Mouse (Mus musculus) neutrophil, adult 5-6 weeks (primary cell): ENCODE data around the gene Hs2st1. TPM values are rescaled to one million over a fixed set of nuclear protein-coding genes. Genes with fewer than 3 reads are reported as not detected.

Experiments used
- ATAC-seq: fragments of 151-379, 151-347 bp; 2 replicates; pipeline ENCODE4 v1.8.0; 2017; ENCODE audit warnings: mild to moderate bottlenecking, moderate TSS enrichment; ENCODE audit not compliant: insufficient number of reproducible peaks, poor library complexity, low FRiP score, severe bottlenecking; ENCODE audit errors: extremely low read depth
- total RNA-seq: library from RNA; stranded (forward); fragments of 200-1000 nt; gene quantifications from 2 replicates; pipeline ENCODE4 v1.2.3, GENCODE M21; 2017

Hs2st1 gene
- total RNA-seq, 1 experiment from 2014 or later = 7.0 TPM

GRCm38 (mm10) chr3:144421404-144422180 is 148.4 kb downstream of the Hs2st1 start:
- no peak for ATAC-seq

GRCm38 (mm10) chr3:144413821-144414220 is 156.2 kb downstream of the Hs2st1 start:
- ATAC-seq = no peak

DNA sequence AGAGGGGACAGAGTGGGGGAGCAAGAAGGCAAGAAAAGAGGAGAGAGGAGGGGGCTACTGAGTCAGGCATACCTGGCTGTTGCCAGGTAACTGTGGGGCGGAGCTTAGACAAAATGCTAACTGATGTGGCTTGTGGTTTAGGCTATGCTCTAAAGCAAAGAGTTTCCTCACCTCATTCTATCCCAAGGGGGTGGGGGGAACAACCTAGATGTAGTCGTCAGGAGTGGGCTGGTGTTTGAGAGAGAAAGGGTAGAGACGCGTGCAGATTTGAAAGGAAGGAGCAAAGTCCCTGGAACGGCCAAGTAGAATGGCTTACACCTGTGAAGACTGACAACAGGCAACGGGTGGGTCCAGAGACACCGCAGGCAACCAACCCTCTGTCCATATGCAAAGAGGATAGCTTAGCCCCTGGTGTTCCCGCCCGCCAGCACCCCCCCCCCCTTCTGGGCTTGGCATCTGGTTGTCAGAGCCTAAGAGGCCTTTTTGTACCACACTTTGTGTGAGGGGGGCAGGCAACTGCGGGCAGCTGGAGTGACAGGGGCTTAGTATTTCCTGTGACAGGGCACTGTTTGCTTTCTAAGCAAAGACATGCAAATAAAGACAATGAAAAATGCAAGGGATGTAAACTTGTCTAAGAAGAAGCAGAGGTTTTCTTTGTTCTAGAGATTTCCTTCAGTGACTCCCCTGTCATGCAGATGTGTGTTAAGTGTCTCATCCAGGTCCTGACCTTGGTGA is 157.3 kb downstream of the Hs2st1 start:
- peak; percentile 3; the same call in 1 of the 2 replicates for ATAC-seq

DNA sequence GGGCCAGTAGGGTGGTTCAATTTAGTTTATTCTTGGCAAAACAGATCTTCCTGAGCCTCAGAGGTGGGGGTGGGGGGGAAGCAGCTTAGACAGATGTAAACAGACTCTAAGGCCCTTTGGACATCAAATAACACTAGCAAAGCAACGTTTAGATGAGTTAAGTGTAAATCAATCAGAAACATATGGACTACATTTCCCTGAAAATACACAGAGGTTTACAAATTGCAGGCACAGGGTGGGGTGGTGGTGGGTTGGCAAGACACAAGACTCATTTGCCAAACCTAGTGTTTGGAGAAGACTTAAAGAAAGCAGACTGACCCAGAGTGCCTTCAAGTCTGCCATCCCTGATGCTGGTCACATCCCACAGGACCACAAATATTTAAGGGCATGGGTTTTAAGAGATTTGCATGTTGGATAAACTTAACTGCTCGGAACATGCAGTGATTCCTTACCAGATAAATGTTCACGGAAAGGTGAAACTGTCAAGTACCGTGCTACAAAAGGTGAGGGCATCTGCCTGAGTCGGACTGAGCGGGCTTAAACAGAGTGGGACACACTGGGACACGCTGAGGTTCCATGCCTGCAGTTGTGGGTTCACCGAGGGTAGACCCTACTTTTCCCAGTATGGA is 158.2 kb downstream of the Hs2st1 start:
- no peak for ATAC-seq

DNA sequence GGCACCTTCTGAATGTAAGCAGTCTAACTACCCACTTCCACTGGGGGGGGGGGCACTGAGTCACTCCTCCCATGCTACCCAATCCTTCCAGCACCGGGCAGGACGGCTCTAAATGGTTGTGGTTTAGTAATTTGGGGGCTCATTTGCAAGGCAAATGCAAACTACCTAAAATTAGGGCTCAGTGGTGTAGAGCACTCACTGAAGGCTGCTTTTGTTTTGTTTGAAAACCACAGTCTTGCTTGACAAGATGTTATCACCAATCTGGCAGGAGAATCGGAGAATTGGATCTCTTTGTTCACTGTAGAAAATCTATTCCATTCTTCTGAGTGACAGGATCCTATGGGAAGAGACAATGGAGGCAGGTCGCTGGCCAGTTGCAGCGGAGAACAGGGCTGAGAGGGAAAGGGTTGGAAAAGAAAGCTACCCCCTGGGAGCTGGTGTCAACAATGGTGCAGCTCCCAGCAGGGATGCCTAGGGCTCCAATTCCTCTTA is 158.9 kb downstream of the Hs2st1 start:
- peak; percentile 30; the same call in 1 of the 2 replicates for ATAC-seq

DNA sequence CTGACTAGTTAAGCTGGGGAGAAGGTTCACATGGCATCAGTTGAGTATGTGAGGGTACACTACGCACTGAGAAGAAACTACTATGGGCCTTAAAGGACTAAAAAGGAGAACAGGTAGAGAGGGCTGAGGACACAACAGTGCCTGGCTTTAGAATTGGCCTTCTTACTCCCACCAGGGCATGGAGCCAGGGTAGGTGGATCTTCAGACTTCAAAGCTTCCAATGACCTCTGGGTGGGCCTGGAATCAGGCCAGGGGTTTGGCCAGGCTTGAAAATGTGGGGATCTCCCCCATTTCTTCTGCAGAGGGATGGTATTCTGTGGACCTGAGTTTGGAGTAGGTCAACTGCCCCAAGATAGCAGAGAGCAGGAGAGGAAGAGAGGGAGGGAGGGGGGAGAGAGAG is 161.0 kb downstream of the Hs2st1 start:
- ATAC-seq = no peak

- ATAC-seq = no peak
Measured at GRCm38 (mm10) chr3:144405331-144405730, 164.7 kb downstream of the Hs2st1 start.

DNA sequence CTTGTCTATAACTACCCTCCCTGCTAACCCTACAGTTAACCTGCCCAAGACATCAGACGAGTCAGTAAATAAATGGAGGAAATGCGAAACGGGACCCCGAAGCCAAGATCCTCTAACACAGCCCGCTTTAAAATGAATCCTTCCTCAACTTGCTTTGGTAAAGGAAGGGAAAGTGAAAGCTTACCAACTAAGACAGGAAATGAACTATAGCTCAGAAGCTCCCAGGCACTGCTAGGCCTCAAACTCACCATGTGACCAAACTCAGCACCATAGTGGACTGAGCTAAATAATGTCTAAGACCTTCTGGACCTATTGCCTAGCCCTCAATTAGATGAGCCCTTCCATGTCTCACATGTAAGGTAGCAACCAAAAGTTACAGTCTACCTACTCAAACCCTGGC is 168.7 kb downstream of the Hs2st1 start:
- ATAC-seq = 0 out of 2 replicates have a peak, but pooled peaks have one; percentile 15

DNA sequence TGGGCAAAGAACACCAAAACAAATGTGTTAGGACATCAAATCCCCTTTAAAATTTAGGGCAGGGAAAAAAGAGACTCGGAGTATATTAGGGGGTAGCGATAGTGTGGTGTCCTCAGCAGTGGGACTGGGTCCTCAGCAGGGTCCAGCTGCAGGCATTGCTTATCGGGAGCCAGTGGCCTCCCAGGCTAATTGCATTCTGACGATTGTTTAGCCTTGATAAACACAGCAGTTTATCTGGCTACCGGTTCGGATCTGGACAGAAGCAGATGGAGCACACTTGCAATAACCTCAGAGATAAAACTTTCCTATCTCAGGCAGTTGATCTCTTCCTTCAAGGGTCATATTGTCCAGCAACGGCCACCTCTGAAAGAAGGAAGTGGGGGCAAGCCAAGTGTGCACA is 169.1 kb downstream of the Hs2st1 start:
- ATAC-seq = no peak

DNA sequence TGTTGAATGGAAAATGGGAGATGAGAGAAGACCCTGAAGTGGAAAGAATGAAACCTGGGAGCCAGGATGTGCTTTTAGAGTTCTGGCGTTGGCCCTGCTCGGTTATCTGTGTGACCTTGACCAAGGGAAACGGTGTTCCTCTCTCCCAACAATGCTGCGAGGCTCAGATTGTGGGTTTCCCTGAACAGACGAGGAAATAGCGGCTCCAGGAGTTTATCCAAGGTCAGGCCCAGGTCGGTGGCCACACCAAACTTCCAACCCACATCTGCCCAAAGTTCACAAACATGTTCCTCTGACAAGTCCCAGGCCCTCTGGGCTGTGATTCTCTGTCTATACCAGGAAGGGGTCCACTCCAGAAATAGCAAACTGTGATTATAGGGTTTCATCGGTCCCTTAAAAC is 169.6 kb downstream of the Hs2st1 start:
- no peak for ATAC-seq

DNA sequence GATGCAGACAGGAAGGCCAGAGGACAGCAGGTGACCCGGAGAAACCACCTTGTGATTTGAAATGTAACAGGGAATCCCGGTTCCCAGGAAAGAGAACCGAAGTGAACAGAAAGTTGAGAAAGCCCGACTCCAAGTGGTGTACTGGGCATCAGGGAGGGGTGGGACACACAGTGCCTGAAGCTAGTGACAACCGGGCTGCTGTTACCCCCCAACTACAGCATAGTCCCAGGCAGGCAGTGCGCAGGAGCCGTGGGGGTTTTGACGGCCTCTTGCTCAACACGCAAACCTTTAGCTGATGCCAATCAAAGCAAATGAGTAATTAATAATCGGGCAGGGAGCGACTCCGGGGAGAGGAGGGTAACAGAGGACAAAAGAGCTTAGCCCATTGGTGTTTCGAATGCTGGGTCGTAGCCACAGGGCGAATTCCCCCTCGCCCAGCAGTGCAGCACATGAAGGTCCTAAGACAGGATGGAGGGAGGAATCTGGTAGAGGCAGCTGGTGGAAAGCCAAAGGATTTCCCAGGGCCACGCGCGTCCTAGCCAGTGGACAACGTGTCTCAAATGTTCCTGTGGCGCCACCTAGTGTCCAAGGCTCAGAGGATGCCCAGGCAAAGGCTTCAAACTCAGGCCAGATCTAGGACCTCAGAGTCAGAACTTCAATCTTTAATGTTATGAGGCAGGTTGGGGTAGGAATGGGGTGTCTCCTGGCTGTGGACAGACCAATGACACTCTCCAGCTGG is 170.5 kb downstream of the Hs2st1 start:
- peak; percentile 83 for ATAC-seq

DNA sequence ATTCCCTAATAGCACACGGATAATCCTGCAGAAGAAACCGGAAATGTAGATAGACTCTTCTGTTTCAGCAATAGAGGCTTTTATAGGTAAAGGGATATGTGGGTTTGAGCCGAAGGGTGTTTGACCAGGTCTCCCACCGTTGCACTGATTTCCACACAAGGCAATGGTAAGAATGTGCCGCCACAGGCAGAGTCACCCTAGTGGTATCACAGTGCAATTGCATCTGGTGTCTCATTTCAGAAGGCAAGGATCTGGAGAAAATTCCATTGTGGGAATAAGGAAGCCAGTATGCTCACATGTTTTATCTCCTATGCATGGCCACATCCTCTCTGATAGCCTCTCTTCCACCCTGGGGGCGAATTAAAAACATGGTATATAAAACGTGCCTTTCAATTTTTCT is 171.8 kb downstream of the Hs2st1 start:
- no peak for ATAC-seq

- ATAC-seq = no peak
Measured at GRCm38 (mm10) chr3:144396478-144396877, 173.5 kb downstream of the Hs2st1 start.

DNA sequence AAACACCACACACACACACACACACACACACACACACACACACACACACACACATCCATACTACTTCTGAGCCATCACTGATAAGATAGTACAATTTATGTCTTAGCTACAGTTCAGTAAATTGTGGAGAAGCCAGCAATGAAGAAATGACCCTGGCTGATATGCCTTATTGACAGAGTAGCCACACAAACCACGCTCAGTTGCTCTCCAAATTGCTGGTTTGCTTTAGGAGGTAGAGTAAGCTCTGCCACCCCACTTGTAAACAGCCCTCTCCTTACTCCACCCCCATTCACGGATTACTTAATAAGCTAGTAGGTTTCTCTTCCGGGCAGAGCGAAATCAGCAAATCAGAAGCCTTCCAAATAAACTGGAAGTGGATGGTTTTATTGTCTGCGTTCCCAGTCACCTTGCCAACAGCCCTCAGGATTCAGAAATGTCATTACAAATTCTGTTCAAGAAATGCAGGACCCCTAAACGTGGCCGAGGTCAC is 175.5 kb downstream of the Hs2st1 start:
- ATAC-seq = no peak

- no peak for ATAC-seq
Measured at GRCm38 (mm10) chr3:144386446-144386845, 183.5 kb downstream of the Hs2st1 start.

GRCm38 (mm10) chr3:144384648-144385047 is 185.3 kb downstream of the Hs2st1 start:
- ATAC-seq = no peak

- ATAC-seq = no peak
Measured at GRCm38 (mm10) chr3:144381431-144381980, 188.5 kb downstream of the Hs2st1 start.

- ATAC-seq = peak; percentile 89
Measured at GRCm38 (mm10) chr3:144380921-144381320, 189.1 kb downstream of the Hs2st1 start.

GRCm38 (mm10) chr3:144379801-144380200 is 190.2 kb downstream of the Hs2st1 start:
- no peak for ATAC-seq
